In genomic region chr3:145666383-145666782, GRCm38 (mm10) we compare ENCODE assay signal across 20 mouse cellular contexts. TPM values are rescaled to one million over a fixed set of nuclear protein-coding genes. Genes with fewer than 3 reads are reported as not detected.
DNase-seq lines count a peak whose midpoint lies in the region; ATAC-seq and TF ChIP-seq lines count a peak whose summit lies in the region.
"Had no signal": no experiment of that assay in that cellular context is flagged by ENCODE, and none has a peak within 500 bp of the region (broad histone marks: within the 10 kb centered on the region; RNA-seq: fewer than 3 reads in every experiment).

No protein-coding gene starts in this region.

- WGBS in midbrain, embryonic 11.5 days: 92% methylated on average over 4 of the region's 4 CpGs
- WGBS in midbrain, embryonic 13.5 days: 89% methylated on average over 4 of the region's 4 CpGs

- TF ChIP-seq EP300 in CH12.LX (IDR thresholded peaks at IDR 0.05; ENCODE audit: low read length): no peak

- ATAC-seq in midbrain, embryonic 11.5 days (ENCODE audit: low FRiP score): no peak
- no peak for ATAC-seq in midbrain, embryonic 13.5 days
- ATAC-seq: CD4-positive, CD25-positive, alpha-beta regulatory T cell, adult 4 months; forebrain, embryonic 13.5 days; forebrain, embryonic 15.5 days; forebrain, postnatal 0 days had no signal

- H3K36me3 ChIP-seq in midbrain, embryonic 11.5 days (ENCODE audit: control insufficient read depth, insufficient read depth, low read length): no peaks in the 10 kb centered on the region
- H3K36me3 ChIP-seq in midbrain, embryonic 13.5 days: no peaks in the 10 kb centered on the region
- H3K36me3 ChIP-seq in CH12.LX (replicated peaks in 1 of 2; ENCODE audit: control insufficient read depth in 1 of 2, insufficient read depth in 1 of 2, low read length in 1 of 2): no peaks in the 10 kb centered on the region
- H3K36me3 ChIP-seq: embryonic facial prominence, embryonic 10.5 days; embryonic facial prominence, embryonic 12.5 days; forebrain, embryonic 15.5 days had no signal

- dilution Hi-C loops in CH12.LX (cut with MboI; ENCODE audit: extremely low pct_ligation_motif_present, extremely low pct_unique_long_range_greater_than_20kb, low sequenced_read_pairs): no loop called here

- TF ChIP-seq RAD21 in CH12.LX (IDR thresholded peaks at IDR 0.05; ENCODE audit: low read depth, low read length): no peak

- no peak overlapping the region for H3K4me2 ChIP-seq in midbrain, embryonic 11.5 days
- H3K4me2 ChIP-seq in midbrain, embryonic 13.5 days (replicated peaks): no peak overlapping the region
- H3K4me2 ChIP-seq in CH12.LX (ENCODE audit: insufficient read depth, low read depth, poor library complexity, severe bottlenecking): no peak overlapping the region
- H3K4me2 ChIP-seq: embryonic facial prominence, embryonic 12.5 days; forebrain, embryonic 13.5 days; forebrain, embryonic 15.5 days had no signal

- no peaks in the 10 kb centered on the region for H3K4me1 ChIP-seq in midbrain, embryonic 11.5 days (ENCODE audit: control insufficient read depth, insufficient read depth, low read length)
- no peaks in the 10 kb centered on the region for H3K4me1 ChIP-seq in midbrain, embryonic 13.5 days (replicated peaks)
- H3K4me1 ChIP-seq in CH12.LX (ENCODE audit: control insufficient read depth in 1 of 2, insufficient read depth in 2 of 2): peaks cover 0 to 12% of the 10 kb centered on the region in 2 experiments; a peak in 1 of 4 replicates
- H3K4me1 ChIP-seq: embryonic facial prominence, embryonic 10.5 days; embryonic facial prominence, embryonic 12.5 days; forebrain, embryonic 13.5 days; forebrain, embryonic 15.5 days had no signal

- in situ Hi-C loops in CH12.LX (cut with MboI; ENCODE audit: low pct_ligation_motif_present, low pct_unique_long_range_greater_than_20kb, low sequenced_read_pairs): no loop called here

- TF ChIP-seq CTCF in CH12.LX (conservative IDR thresholded peaks at IDR 0.05 in 1 of 2, IDR thresholded peaks at IDR 0.05 in 1 of 2; ENCODE audit: low read depth in 2 of 2, low read length in 2 of 2): no peak

- DNase-seq in midbrain, embryonic 11.5 days (ENCODE audit: low spot score, missing footprints): peak; percentile 60
- DNase-seq in CH12.LX (ENCODE audit: extremely low read depth) (peak; percentile 22), liver (no peak)
- DNase-seq in right cerebral cortex, adult 2 months (ENCODE audit: low spot score in 2 of 2): no peak
- DNase-seq: adrenal gland, adult 2 months; adrenal gland, postnatal 10 days; adrenal gland, postnatal 25 days; cerebellum, adult 11 months; cerebellum, adult 18-20 months; cerebellum, adult 8-10 months; cerebellum, postnatal 10 days; cerebellum, postnatal 25 days; forebrain, postnatal 0 days had no signal

- no peak overlapping the region for H3K27ac ChIP-seq in midbrain, embryonic 11.5 days (ENCODE audit: low read depth, low read length)
- H3K27ac ChIP-seq in midbrain, embryonic 13.5 days: no peak overlapping the region
- H3K27ac ChIP-seq in CH12.LX (ENCODE audit: insufficient read depth, low read depth): no peak overlapping the region
- H3K27ac ChIP-seq: embryonic facial prominence, embryonic 10.5 days; embryonic facial prominence, embryonic 12.5 days; forebrain, embryonic 13.5 days; forebrain, embryonic 15.5 days had no signal

- no peak for TF ChIP-seq POLR2A in CH12.LX (IDR thresholded peaks at IDR 0.05; ENCODE audit: low read depth, low read length)

- no peak overlapping the region for H3K4me3 ChIP-seq in midbrain, embryonic 11.5 days (ENCODE audit: low read depth, low read length)
- no peak overlapping the region for H3K4me3 ChIP-seq in midbrain, embryonic 13.5 days (replicated peaks)
- no peak overlapping the region for H3K4me3 ChIP-seq in CH12.LX (replicated peaks in 1 of 3; ENCODE audit: low read depth in 2 of 3, low read length in 2 of 3, poor library complexity in 1 of 3)
- H3K4me3 ChIP-seq: embryonic facial prominence, embryonic 10.5 days; embryonic facial prominence, embryonic 12.5 days; forebrain, embryonic 13.5 days; forebrain, embryonic 15.5 days had no signal

- H3K9me3 ChIP-seq in midbrain, embryonic 11.5 days (ENCODE audit: control insufficient read depth, low read length): no peaks in the 10 kb centered on the region
- no peaks in the 10 kb centered on the region for H3K9me3 ChIP-seq in midbrain, embryonic 13.5 days
- no peaks in the 10 kb centered on the region for H3K9me3 ChIP-seq in CH12.LX (replicated peaks; ENCODE audit: low read length)
- H3K9me3 ChIP-seq: embryonic facial prominence, embryonic 10.5 days; embryonic facial prominence, embryonic 12.5 days; forebrain, embryonic 13.5 days; forebrain, embryonic 15.5 days had no signal

- no peaks in the 10 kb centered on the region for H3K79me2 ChIP-seq in CH12.LX (replicated peaks; ENCODE audit: control insufficient read depth, extremely low read depth, insufficient read depth, poor library complexity, severe bottlenecking)

- H3K27me3 ChIP-seq in midbrain, embryonic 11.5 days (ENCODE audit: control insufficient read depth, insufficient read depth, low read length): no peaks in the 10 kb centered on the region
- H3K27me3 ChIP-seq in midbrain, embryonic 13.5 days: no peaks in the 10 kb centered on the region
- no peaks in the 10 kb centered on the region for H3K27me3 ChIP-seq in CH12.LX (replicated peaks)
- H3K27me3 ChIP-seq: embryonic facial prominence, embryonic 12.5 days; forebrain, embryonic 13.5 days; forebrain, embryonic 15.5 days had no signal

- H3K9ac ChIP-seq in midbrain, embryonic 11.5 days (ENCODE audit: low read length): no peak overlapping the region
- H3K9ac ChIP-seq in midbrain, embryonic 13.5 days (replicated peaks): no peak overlapping the region
- no peak overlapping the region for H3K9ac ChIP-seq in CH12.LX (ENCODE audit: insufficient read depth, low read depth)
- H3K9ac ChIP-seq: embryonic facial prominence, embryonic 12.5 days; forebrain, embryonic 13.5 days; forebrain, embryonic 15.5 days; forebrain, postnatal 0 days had no signal

TF ChIP-seq in CH12.LX, 34 proteins besides CTCF, POLR2A, EP300 and RAD21:
- TF ChIP-seq CHD2 (IDR thresholded peaks at IDR 0.05; ENCODE audit: low read length): no peak
- TF ChIP-seq BHLHE40 (IDR thresholded peaks at IDR 0.05; ENCODE audit: low read depth, low read length): 0 out of 2 replicates have a peak, but pooled peaks have one; percentile 9
- TF ChIP-seq POLR2AphosphoS2 (IDR thresholded peaks at IDR 0.05; ENCODE audit: low read depth, low read length): no peak
- TF ChIP-seq PAX5 (IDR thresholded peaks at IDR 0.05; ENCODE audit: low read length): no peak
- peak; percentile 71; the same call in 1 of the 2 replicates for TF ChIP-seq MAFK (IDR thresholded peaks at IDR 0.05; ENCODE audit: insufficient replicate concordance, low read length)
- no peak for TF ChIP-seq NELFE (IDR thresholded peaks at IDR 0.05; ENCODE audit: low read depth, low read length)
- peak; percentile 45; the same call in 1 of the 2 replicates for TF ChIP-seq ETS1 (conservative IDR thresholded peaks at IDR 0.05; ENCODE audit: low read depth, low read length)

RNA-seq across cellular contexts. Expression of gene Ccn1, which starts 16.6 kb away (rescaled TPM):
- polyA plus RNA-seq in midbrain, embryonic 11.5 days (2014; fragmentation: Nextera tagmentation; extraction: Ambion mirVana): 14.1 and 15.7 TPM in 2 replicates
- 8.5 and 10.2 TPM in 2 replicates for polyA plus RNA-seq in midbrain, embryonic 13.5 days (2015; fragmentation: Nextera tagmentation; extraction: Ambion mirVana)
- total RNA-seq in CH12.LX (2012; rRNA removed) (not detected in 2 replicates), CH12.LX (2014; rRNA removed) (not detected in 2 replicates)
- polyA plus RNA-seq in CH12.LX (2012; ENCODE audit: insufficient read length, low read depth): not detected in 2 replicates
- total RNA-seq: MEL had no signal
- polyA plus RNA-seq: CD4-positive, CD25-positive, alpha-beta regulatory T cell, adult 4 months had no signal

Comparison
In these comparisons a context has a peak if more than half of its experiments do, and no peak if none do; other contexts are left out.
1. DNase-seq: peak in midbrain, embryonic 11.5 days (single experiment) and CH12.LX (single experiment); none in liver (single experiment) and right cerebral cortex, adult 2 months (0 of 2).